Mouse (Mus musculus) intestine, embryonic 16.5 days (tissue): ENCODE data around the gene Pomp. TPM values are rescaled to one million over a fixed set of nuclear protein-coding genes. Genes with fewer than 3 reads are reported as not detected.

ENCODE experiments used
- ATAC-seq: fragments of 200-750 bp; cut with Nextera tagmentation; 2 replicates; pipeline ENCODE4 v1.8.0; 2017; ENCODE audit warnings: moderate TSS enrichment, moderate library complexity
- H3K27ac ChIP-seq: fragments of 300-500 bp; sonication (generic); 2 replicates; pipeline ENCODE4 v1.5.1; 2014; ENCODE audit warnings: mild to moderate bottlenecking, low read length
- H3K27me3 ChIP-seq: fragments of 300-500 bp; sonication (generic); replicated peaks from 2 replicates; pipeline ENCODE4 v1.6.1; 2014; ENCODE audit warnings: low read length, control low read depth, mixed read lengths; ENCODE audit not compliant: control insufficient read depth, insufficient read depth
- H3K36me3 ChIP-seq: fragments of 300-500 bp; sonication (generic); 2 replicates; pipeline ENCODE4 v1.6.1; 2014; ENCODE audit warnings: low read length, control low read depth; ENCODE audit not compliant: control insufficient read depth, insufficient read depth
- H3K4me1 ChIP-seq: fragments of 300-500 bp; sonication (generic); 2 replicates; pipeline ENCODE4 v1.6.1; 2014; ENCODE audit warnings: low read length, control low read depth, mixed read lengths; ENCODE audit not compliant: control insufficient read depth, insufficient read depth
- H3K4me2 ChIP-seq: fragments of 300-500 bp; sonication (generic); 2 replicates; pipeline ENCODE4 v1.6.1; 2014; ENCODE audit warnings: low read depth, low read length, control low read depth
- H3K4me3 ChIP-seq: fragments of 300-500 bp; sonication (generic); 2 replicates; pipeline ENCODE4 v1.5.1; 2014; ENCODE audit warnings: mild to moderate bottlenecking, low read length
- H3K9ac ChIP-seq: fragments of 300-500 bp; sonication (generic); 2 replicates; pipeline ENCODE4 v1.6.1; 2014; ENCODE audit warnings: low read depth, low read length
- H3K9me3 ChIP-seq: fragments of 300-500 bp; sonication (generic); 2 replicates; pipeline ENCODE4 v1.6.1; 2016; ENCODE audit warnings: low read length, control low read depth; ENCODE audit not compliant: control insufficient read depth
- WGBS: fragments of 180-500 bp; shearing (Covaris S2); extraction: QIAGEN DNeasy Blood & Tissue Kit; methylation state at CpG from one replicate; pipeline ENCODE4 v1.1.7; 2014; 5-methylcytosine and 5-hydroxymethylcytosine counted together
- polyA plus RNA-seq: library from polyadenylated mRNA; unstranded; fragments of >200 nt; fragmentation: Nextera tagmentation; extraction: Ambion mirVana; gene quantifications from 2 replicates; pipeline ENCODE4 v1.2.1, GENCODE M21; 2015

Pomp gene
- polyA plus RNA-seq, 1 experiment from 2014 or later, result 410 TPM

DNA sequence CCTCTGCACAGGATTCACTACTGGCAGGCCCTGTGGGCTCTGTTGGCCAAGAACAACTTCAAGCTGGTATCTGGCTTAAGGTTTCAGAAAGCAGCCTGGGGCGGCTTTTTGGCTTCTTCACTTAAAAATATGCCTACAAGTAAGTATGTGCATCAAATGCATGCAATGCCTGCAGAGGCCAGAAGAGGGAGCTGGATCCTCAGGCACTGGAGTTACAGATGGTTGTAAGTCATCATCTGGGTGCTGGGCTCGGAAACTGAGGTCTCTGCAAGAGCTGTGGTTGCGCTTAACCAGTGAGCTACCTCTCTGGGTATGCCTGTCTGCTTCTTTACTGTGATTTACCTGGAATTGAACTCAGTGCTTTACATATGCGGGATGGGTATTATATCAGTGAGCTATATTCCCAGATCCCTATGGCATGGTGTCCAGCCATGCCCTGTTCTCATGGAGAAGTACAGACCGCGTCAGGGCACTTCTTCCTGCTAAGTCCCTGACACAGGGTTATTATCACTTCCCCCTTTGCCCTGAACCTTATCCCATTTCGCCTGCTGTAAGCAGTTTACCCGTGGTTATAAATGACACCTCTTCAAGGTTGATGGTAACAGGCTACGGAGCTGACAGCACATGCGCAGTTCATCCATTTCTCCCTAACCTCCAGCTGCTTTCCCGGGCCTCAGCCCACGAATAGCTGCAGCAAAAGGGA is 50.7 kb downstream of the Pomp start:
- Histone ChIP-seq H3K27ac (peak overlapping the region; percentile 9; the same call in 1 of the 2 replicates), H3K27me3 (no peaks in the 10 kb centered on the region), H3K4me1 (peaks cover 10% of the 10 kb centered on the region; the same call in 1 of the 2 replicates), H3K9me3 (no peaks in the 10 kb centered on the region), H3K9ac (no peak overlapping the region), H3K36me3 (no peaks in the 10 kb centered on the region), H3K4me3 (no peak overlapping the region), H3K4me2 (no peak overlapping the region)
- WGBS, result 65% methylated on average over 12 of the region's 12 CpGs
- peak; percentile 68 for ATAC-seq

DNA sequence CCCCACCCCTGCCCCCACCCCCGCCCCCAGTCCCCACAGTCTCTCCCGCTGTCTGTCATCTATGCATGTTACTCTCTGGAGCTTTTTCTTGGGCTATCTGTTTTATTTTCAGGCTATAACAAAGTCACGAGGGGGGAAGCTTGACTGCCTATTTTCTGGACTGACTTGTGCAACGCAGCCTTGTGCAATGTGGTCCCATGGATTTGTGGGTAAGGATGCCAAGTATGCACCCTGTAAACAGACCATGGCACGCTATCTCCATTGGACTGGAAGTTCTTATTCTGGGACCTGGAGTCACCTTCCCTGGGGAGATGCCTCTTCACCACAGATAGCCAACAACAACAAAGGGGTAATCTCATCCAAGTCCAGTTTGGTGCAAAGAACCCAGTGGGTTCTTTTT is 51.5 kb downstream of the Pomp start:
- H3K27ac ChIP-seq, result peak overlapping the region; percentile 9; the same call in 1 of the 2 replicates
- no peaks in the 10 kb centered on the region for H3K27me3 ChIP-seq
- no peaks in the 10 kb centered on the region for H3K36me3 ChIP-seq
- no peak overlapping the region for H3K4me3 ChIP-seq
- peaks cover 10% of the 10 kb centered on the region; the same call in 1 of the 2 replicates for H3K4me1 ChIP-seq
- H3K9ac ChIP-seq, result no peak overlapping the region
- no peak for ATAC-seq
- H3K4me2 ChIP-seq, result no peak overlapping the region
- 72% methylated on average over 5 of the region's 5 CpGs for whole genome bisulfite sequencing
- no peaks in the 10 kb centered on the region for H3K9me3 ChIP-seq

DNA sequence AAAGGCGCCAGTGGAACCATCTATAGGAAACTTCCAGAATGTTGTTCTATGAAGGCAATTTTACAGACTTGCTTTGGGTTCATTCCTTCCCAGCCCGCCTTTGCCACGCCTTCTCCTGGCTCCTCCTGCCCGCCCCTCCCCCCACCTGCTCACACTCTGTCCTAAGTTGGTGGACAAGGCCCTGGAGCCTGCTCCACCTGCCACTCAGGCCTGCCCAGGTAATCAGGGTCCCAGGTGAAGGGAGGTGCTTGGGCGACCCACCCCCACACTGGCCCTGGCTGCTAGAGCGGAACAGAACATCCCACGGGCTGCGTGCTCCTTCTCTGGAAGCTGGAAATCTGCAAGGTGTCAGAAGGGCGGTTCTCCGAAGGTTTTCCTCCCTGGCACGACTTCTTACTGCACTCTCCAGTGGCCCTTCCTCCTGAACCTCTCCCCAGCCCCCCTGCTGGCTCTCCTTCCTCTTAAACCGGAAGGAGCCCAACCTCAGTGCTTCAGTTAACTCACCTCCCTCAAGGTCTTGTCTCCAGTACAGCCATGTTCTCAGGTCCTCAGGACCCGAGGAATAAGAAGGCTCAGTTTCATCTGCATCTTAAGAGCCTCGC is 53.1 kb downstream of the Pomp start:
- Histone ChIP-seq H3K36me3 (no peaks in the 10 kb centered on the region), H3K4me1 (peaks cover 10% of the 10 kb centered on the region; the same call in 1 of the 2 replicates), H3K9me3 (no peaks in the 10 kb centered on the region), H3K27me3 (no peaks in the 10 kb centered on the region), H3K27ac (peak overlapping the region; percentile 41; the same call in 1 of the 2 replicates), H3K4me2 (0 out of 2 replicates have a peak overlapping the region, but pooled peaks have one; percentile 25), H3K4me3 (no peak overlapping the region), H3K9ac (peak overlapping the region; percentile 29; the same call in 1 of the 2 replicates)
- WGBS, result 26% methylated on average over 14 of the region's 14 CpGs
- peak; percentile 50 for ATAC-seq

GRCm38 (mm10) chr5:147915038-147915566 is 54.8 kb downstream of the Pomp start:
- H3K4me1 ChIP-seq, result peaks cover 10% of the 10 kb centered on the region; the same call in 1 of the 2 replicates
- H3K9ac ChIP-seq, result no peak overlapping the region
- no peaks in the 10 kb centered on the region for H3K27me3 ChIP-seq
- H3K4me2 ChIP-seq, result no peak overlapping the region
- H3K36me3 ChIP-seq, result no peaks in the 10 kb centered on the region
- H3K27ac ChIP-seq, result no peak overlapping the region
- 51% methylated on average over 6 of the region's 6 CpGs for WGBS
- no peaks in the 10 kb centered on the region for H3K9me3 ChIP-seq
- ATAC-seq, result no peak
- H3K4me3 ChIP-seq, result no peak overlapping the region

GRCm38 (mm10) chr5:147916171-147916570 is 55.9 kb downstream of the Pomp start:
- no peaks in the 10 kb centered on the region for H3K27me3 ChIP-seq
- H3K9ac ChIP-seq, result no peak overlapping the region
- H3K9me3 ChIP-seq, result no peaks in the 10 kb centered on the region
- no peaks in the 10 kb centered on the region for H3K36me3 ChIP-seq
- no peak for ATAC-seq
- peaks cover 10% of the 10 kb centered on the region; the same call in 1 of the 2 replicates for H3K4me1 ChIP-seq
- no peak overlapping the region for H3K27ac ChIP-seq
- no peak overlapping the region for H3K4me2 ChIP-seq
- H3K4me3 ChIP-seq, result no peak overlapping the region
- WGBS, result 84% methylated on average over 9 of the region's 9 CpGs

GRCm38 (mm10) chr5:147918044-147918846 is 58.0 kb downstream of the Pomp start:
- ATAC-seq, result no peak
- WGBS, result 67% methylated on average over 17 of the region's 17 CpGs
- H3K36me3 ChIP-seq, result no peaks in the 10 kb centered on the region
- no peak overlapping the region for H3K4me3 ChIP-seq
- no peaks in the 10 kb centered on the region for H3K27me3 ChIP-seq
- no peak overlapping the region for H3K9ac ChIP-seq
- H3K27ac ChIP-seq, result no peak overlapping the region
- no peaks in the 10 kb centered on the region for H3K9me3 ChIP-seq
- H3K4me1 ChIP-seq, result peaks cover 6% of the 10 kb centered on the region; the same call in 1 of the 2 replicates
- H3K4me2 ChIP-seq, result no peak overlapping the region

DNA sequence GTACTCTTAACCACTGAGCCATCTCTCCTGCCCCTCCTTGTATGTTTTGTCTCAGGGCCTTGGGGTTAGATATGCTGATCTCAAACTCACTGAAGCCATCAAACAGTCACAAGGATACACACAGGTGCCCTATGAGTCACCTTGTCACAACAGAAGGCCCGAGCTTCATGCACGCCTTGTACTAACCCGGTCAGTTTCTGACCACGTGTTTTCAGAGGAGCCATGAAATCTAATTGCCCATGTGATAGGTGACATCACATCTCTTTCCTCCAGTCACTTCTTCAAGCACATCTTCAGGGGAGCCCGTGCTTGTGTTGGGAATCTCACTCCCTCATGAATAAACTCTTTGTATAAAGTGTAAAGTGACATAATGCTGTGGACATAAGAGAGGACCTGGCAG is 64.4 kb downstream of the Pomp start:
- Histone ChIP-seq H3K4me2 (no peak overlapping the region), H3K4me3 (no peak overlapping the region), H3K4me1 (no peaks in the 10 kb centered on the region), H3K36me3 (no peaks in the 10 kb centered on the region), H3K9ac (no peak overlapping the region), H3K27ac (no peak overlapping the region), H3K27me3 (no peaks in the 10 kb centered on the region), H3K9me3 (no peaks in the 10 kb centered on the region)
- peak; percentile 63; the same call in 1 of the 2 replicates for ATAC-seq
- WGBS, result 66% methylated on average over 5 of the region's 5 CpGs
